Mouse (Mus musculus): Measurements from ENCODE around the gene Folr1.

Folr1 gene

GRCm38 (mm10) chr7:101882413-101883154 is 12.0 kb upstream of the Folr1 start:
- H3K4me3 ChIP-seq (replicated peaks; ENCODE audit: low read length): no peak overlapping the region
- no peak for TF ChIP-seq NANOG (IDR thresholded peaks at IDR 0.05; ENCODE audit: borderline replicate concordance, low read length)
- TF ChIP-seq POU5F1 (IDR thresholded peaks at IDR 0.05; ENCODE audit: borderline replicate concordance, low read length): no peak
- no peak for TF ChIP-seq CTCF (conservative IDR thresholded peaks at IDR 0.05; ENCODE audit: low read length)
- no peaks in the 10 kb centered on the region for H3K36me3 ChIP-seq (ENCODE audit: insufficient read depth, low read length)
- peaks cover 17% of the 10 kb centered on the region for H3K4me1 ChIP-seq (replicated peaks; ENCODE audit: low read depth, low read length)
- peaks cover 4% of the 10 kb centered on the region; the same call in 1 of the 2 replicates for H3K27me3 ChIP-seq (ENCODE audit: insufficient read depth, low read length)
- no peaks in the 10 kb centered on the region for H3K9me3 ChIP-seq (ENCODE audit: low read length)

- H3K36me3 ChIP-seq (ENCODE audit: insufficient read depth, low read length): no peaks in the 10 kb centered on the region
- no peak overlapping the region for H3K4me3 ChIP-seq (replicated peaks; ENCODE audit: low read length)
- no peaks in the 10 kb centered on the region for H3K9me3 ChIP-seq (ENCODE audit: low read length)
- H3K27me3 ChIP-seq (ENCODE audit: insufficient read depth, low read length): peaks cover 4% of the 10 kb centered on the region; the same call in 1 of the 2 replicates
- H3K4me1 ChIP-seq (replicated peaks; ENCODE audit: low read depth, low read length): peaks cover 9% of the 10 kb centered on the region
- TF ChIP-seq POU5F1 (IDR thresholded peaks at IDR 0.05; ENCODE audit: borderline replicate concordance, low read length) (no peak), CTCF (conservative IDR thresholded peaks at IDR 0.05; ENCODE audit: low read length) (no peak), NANOG (IDR thresholded peaks at IDR 0.05; ENCODE audit: borderline replicate concordance, low read length) (no peak)
Observed at GRCm38 (mm10) chr7:101880855-101881254, 10.3 kb upstream of the Folr1 start.

GRCm38 (mm10) chr7:101875978-101876377 is 5.4 kb upstream of the Folr1 start:
- H3K4me1 ChIP-seq (replicated peaks; ENCODE audit: low read depth, low read length): peaks cover 6% of the 10 kb centered on the region

GRCm38 (mm10) chr7:101871296-101871695 is 708 bp upstream of the Folr1 start:
- no peaks in the 10 kb centered on the region for H3K27me3 ChIP-seq (ENCODE audit: insufficient read depth, low read length)
- H3K4me3 ChIP-seq (replicated peaks; ENCODE audit: low read length): no peak overlapping the region
- peaks cover 51% of the 10 kb centered on the region for H3K4me1 ChIP-seq (replicated peaks; ENCODE audit: low read depth, low read length)
- no peak for TF ChIP-seq POU5F1 (IDR thresholded peaks at IDR 0.05; ENCODE audit: borderline replicate concordance, low read length)
- no peaks in the 10 kb centered on the region for H3K9me3 ChIP-seq (ENCODE audit: low read length)
- H3K36me3 ChIP-seq (ENCODE audit: insufficient read depth, low read length): no peaks in the 10 kb centered on the region

More at GRCm38 (mm10) chr7:101875978-101876377, 5.4 kb upstream of the Folr1 start:
- H3K9me3 ChIP-seq (ENCODE audit: low read length): no peaks in the 10 kb centered on the region
- H3K4me3 ChIP-seq (replicated peaks; ENCODE audit: low read length): no peak overlapping the region
- TF ChIP-seq POU5F1 (IDR thresholded peaks at IDR 0.05; ENCODE audit: borderline replicate concordance, low read length) (no peak), CTCF (conservative IDR thresholded peaks at IDR 0.05; ENCODE audit: low read length) (no peak), NANOG (IDR thresholded peaks at IDR 0.05; ENCODE audit: borderline replicate concordance, low read length) (no peak)
- peaks cover 4% of the 10 kb centered on the region; the same call in 1 of the 2 replicates for H3K27me3 ChIP-seq (ENCODE audit: insufficient read depth, low read length)
- H3K36me3 ChIP-seq (ENCODE audit: insufficient read depth, low read length): no peaks in the 10 kb centered on the region

- Histone ChIP-seq H3K36me3 (ENCODE audit: insufficient read depth, low read length) (peaks cover 9% of the 10 kb centered on the region), H3K27me3 (ENCODE audit: insufficient read depth, low read length) (no peaks in the 10 kb centered on the region), H3K9me3 (ENCODE audit: low read length) (no peaks in the 10 kb centered on the region), H3K4me1 (replicated peaks; ENCODE audit: low read depth, low read length) (peaks cover 71% of the 10 kb centered on the region), H3K4me3 (replicated peaks; ENCODE audit: low read length) (peak overlapping the region; percentile 68)
- TF ChIP-seq NANOG (IDR thresholded peaks at IDR 0.05; ENCODE audit: borderline replicate concordance, low read length) (no peak), POU5F1 (IDR thresholded peaks at IDR 0.05; ENCODE audit: borderline replicate concordance, low read length) (no peak), CTCF (conservative IDR thresholded peaks at IDR 0.05; ENCODE audit: low read length) (no peak)
Observed at GRCm38 (mm10) chr7:101869163-101869500, 1.5 kb downstream of the Folr1 start.

DNA sequence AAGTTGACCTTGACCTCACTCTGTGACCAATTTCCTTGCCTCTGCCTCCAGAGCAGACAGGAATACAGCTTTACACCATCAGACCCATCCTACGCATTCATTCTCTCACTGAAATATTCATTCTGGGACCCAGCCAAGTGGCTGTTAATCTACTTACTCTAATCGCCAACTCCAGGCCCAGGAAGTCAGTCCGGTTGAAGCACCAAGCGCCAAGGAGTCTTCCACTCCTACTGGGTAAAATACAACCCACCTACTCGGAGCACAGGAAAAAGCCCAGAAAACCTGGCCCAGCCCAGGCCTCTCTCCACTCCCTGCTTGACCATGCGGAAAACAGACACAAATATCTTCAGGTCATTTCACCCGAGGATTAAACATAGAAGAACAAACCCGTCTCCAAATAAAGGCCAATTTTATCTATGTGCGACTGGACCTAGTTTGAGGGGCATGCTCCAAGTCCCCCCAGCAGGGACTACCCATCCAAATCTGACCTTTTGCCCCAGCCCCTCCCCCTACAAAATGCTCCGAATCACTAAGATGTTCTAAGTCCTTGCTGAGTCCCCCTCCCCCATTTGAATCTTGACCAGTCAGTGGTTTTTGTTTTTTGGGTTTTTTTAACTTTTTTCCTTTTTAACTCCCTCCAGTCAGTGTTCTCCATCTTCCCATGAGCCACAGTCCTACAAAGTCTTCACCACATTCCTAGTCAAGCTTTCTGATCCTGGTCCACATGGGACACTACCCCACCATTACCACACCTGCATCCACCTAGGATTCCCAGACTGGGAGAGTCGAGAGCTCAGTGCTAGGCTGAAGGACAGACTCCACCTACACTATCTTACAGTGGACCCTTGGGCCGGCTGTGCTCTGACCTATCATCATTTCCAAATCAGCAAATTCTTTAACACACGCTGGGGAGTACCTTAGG is 2.1 kb downstream of the Folr1 start:
- no peaks in the 10 kb centered on the region for H3K9me3 ChIP-seq (ENCODE audit: low read length)
- TF ChIP-seq CTCF (conservative IDR thresholded peaks at IDR 0.05; ENCODE audit: low read length) (no peak), POU5F1 (IDR thresholded peaks at IDR 0.05; ENCODE audit: borderline replicate concordance, low read length) (no peak), NANOG (IDR thresholded peaks at IDR 0.05; ENCODE audit: borderline replicate concordance, low read length) (no peak)

DNA sequence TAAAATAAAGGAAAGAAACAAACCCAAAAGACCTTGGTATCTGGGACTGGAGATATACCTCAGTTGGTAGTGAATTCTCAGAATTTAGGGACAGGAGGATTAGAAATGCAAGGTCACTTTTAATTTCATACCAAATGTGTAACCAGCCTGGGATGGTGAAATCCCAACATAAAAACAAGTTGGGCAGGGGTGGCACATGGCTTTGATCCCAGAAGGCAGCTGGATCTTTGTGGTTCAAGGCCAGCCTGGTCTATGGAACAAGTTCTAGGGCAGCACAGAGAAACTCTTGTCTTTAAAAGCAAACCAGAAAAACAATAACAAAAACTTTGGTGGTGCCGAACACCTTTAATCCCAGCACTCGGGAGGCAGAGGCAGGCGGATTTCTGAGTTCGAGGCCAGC is 3.1 kb downstream of the Folr1 start:
- Histone ChIP-seq H3K27me3 (ENCODE audit: insufficient read depth, low read length) (no peaks in the 10 kb centered on the region), H3K9me3 (ENCODE audit: low read length) (no peaks in the 10 kb centered on the region), H3K4me3 (replicated peaks; ENCODE audit: low read length) (peak overlapping the region; percentile 68), H3K36me3 (ENCODE audit: insufficient read depth, low read length) (peaks cover 25% of the 10 kb centered on the region), H3K4me1 (replicated peaks; ENCODE audit: low read depth, low read length) (peaks cover 88% of the 10 kb centered on the region)
- no peak for TF ChIP-seq POU5F1 (IDR thresholded peaks at IDR 0.05; ENCODE audit: borderline replicate concordance, low read length)
- no peak for TF ChIP-seq CTCF (conservative IDR thresholded peaks at IDR 0.05; ENCODE audit: low read length)
- TF ChIP-seq NANOG (IDR thresholded peaks at IDR 0.05; ENCODE audit: borderline replicate concordance, low read length): no peak

More for the DNA sequence above, 2.1 kb downstream of the Folr1 start:
- Histone ChIP-seq H3K4me3 (replicated peaks; ENCODE audit: low read length) (peak overlapping the region; percentile 68), H3K27me3 (ENCODE audit: insufficient read depth, low read length) (no peaks in the 10 kb centered on the region), H3K4me1 (replicated peaks; ENCODE audit: low read depth, low read length) (peaks cover 78% of the 10 kb centered on the region), H3K36me3 (ENCODE audit: insufficient read depth, low read length) (peaks cover 15% of the 10 kb centered on the region)

GRCm38 (mm10) chr7:101866491-101867265 is 3.9 kb downstream of the Folr1 start:
- TF ChIP-seq CTCF (conservative IDR thresholded peaks at IDR 0.05; ENCODE audit: low read length): no peak
- TF ChIP-seq NANOG (IDR thresholded peaks at IDR 0.05; ENCODE audit: borderline replicate concordance, low read length): no peak
- TF ChIP-seq POU5F1 (IDR thresholded peaks at IDR 0.05; ENCODE audit: borderline replicate concordance, low read length): no peak
- H3K36me3 ChIP-seq (ENCODE audit: insufficient read depth, low read length): peaks cover 33% of the 10 kb centered on the region

More at GRCm38 (mm10) chr7:101866491-101867265, 3.9 kb downstream of the Folr1 start:
- peak overlapping the region; percentile 68 for H3K4me3 ChIP-seq (replicated peaks; ENCODE audit: low read length)
- no peaks in the 10 kb centered on the region for H3K9me3 ChIP-seq (ENCODE audit: low read length)
- no peaks in the 10 kb centered on the region for H3K27me3 ChIP-seq (ENCODE audit: insufficient read depth, low read length)
- H3K4me1 ChIP-seq (replicated peaks; ENCODE audit: low read depth, low read length): peaks cover 92% of the 10 kb centered on the region

Data from E14TG2a.4 (cell line).